Mouse (Mus musculus) adrenal gland, postnatal 10 days (tissue): Measurements from ENCODE around the gene Slc12a5. TPM values are rescaled to one million over a fixed set of nuclear protein-coding genes. Genes with fewer than 3 reads are reported as not detected.

ENCODE experiments used
- DNase-seq: peaks from one replicate; pipeline ENCODE4 v3.0.0; 2021; ENCODE audit warnings: mixed read lengths
- total RNA-seq, 2 experiments: library from RNA; stranded (reverse); gene quantifications; 2 replicates each; pipeline ENCODE4 v1.2.3; 2021

Gene Slc12a5
- total RNA-seq, 2 experiments from 2014 or later = 4.5 to 7.7 TPM

- DNase-seq = peak; percentile 76
Measured at GRCm38 (mm10) chr2:164979749-164980148, 19.1 kb downstream of the Slc12a5 start.

GRCm38 (mm10) chr2:164985962-164986361 lies 25.4 kb downstream of the Slc12a5 start:
- DNase-seq = no peak

- no peak for DNase-seq
Measured at GRCm38 (mm10) chr2:164986371-164987027, 25.9 kb downstream of the Slc12a5 start.

- DNase-seq = no peak
Measured at GRCm38 (mm10) chr2:164988777-164989176, 28.2 kb downstream of the Slc12a5 start.

- no peak for DNase-seq
Measured at GRCm38 (mm10) chr2:164991111-164991510, 30.5 kb downstream of the Slc12a5 start.

- no peak for DNase-seq
Measured at GRCm38 (mm10) chr2:164991808-164992207, 31.2 kb downstream of the Slc12a5 start.

- DNase-seq = no peak
Measured at GRCm38 (mm10) chr2:164994156-164994555, 33.6 kb downstream of the Slc12a5 start.

GRCm38 (mm10) chr2:164994659-164995428 lies 34.2 kb downstream of the Slc12a5 start:
- DNase-seq = no peak

GRCm38 (mm10) chr2:164995976-164996375 lies 35.4 kb downstream of the Slc12a5 start:
- DNase-seq = no peak

GRCm38 (mm10) chr2:164996848-164997720 lies 36.5 kb downstream of the Slc12a5 start:
- DNase-seq = peak; percentile 28

- DNase-seq = peak; percentile 75
Measured at GRCm38 (mm10) chr2:164997721-164998428, 37.3 kb downstream of the Slc12a5 start.

GRCm38 (mm10) chr2:165001958-165002357 lies 41.4 kb downstream of the Slc12a5 start:
- DNase-seq = no peak

- DNase-seq = no peak
Measured at GRCm38 (mm10) chr2:165003108-165003507, 42.5 kb downstream of the Slc12a5 start.

- DNase-seq = no peak
Measured at GRCm38 (mm10) chr2:165004237-165004636, 43.6 kb downstream of the Slc12a5 start.

- DNase-seq = no peak
Measured at GRCm38 (mm10) chr2:165006813-165007212, 46.2 kb downstream of the Slc12a5 start.

- no peak for DNase-seq
Measured at GRCm38 (mm10) chr2:165007986-165008385, 47.4 kb downstream of the Slc12a5 start.

GRCm38 (mm10) chr2:165009161-165009560 lies 48.6 kb downstream of the Slc12a5 start:
- no peak for DNase-seq

GRCm38 (mm10) chr2:165009581-165009980 lies 49.0 kb downstream of the Slc12a5 start:
- peak; percentile 60 for DNase-seq

GRCm38 (mm10) chr2:165010351-165010750 lies 49.7 kb downstream of the Slc12a5 start:
- DNase-seq = peak; percentile 54

GRCm38 (mm10) chr2:165014935-165015334 lies 54.3 kb downstream of the Slc12a5 start:
- DNase-seq = no peak

GRCm38 (mm10) chr2:165020490-165020889 lies 59.9 kb downstream of the Slc12a5 start:
- DNase-seq = no peak

GRCm38 (mm10) chr2:165027163-165027562 lies 66.6 kb downstream of the Slc12a5 start:
- no peak for DNase-seq
